Mouse (Mus musculus): ENCODE measurements at regions not wholly inside any gene's neighbourhood (a gene's known extent, or its start where the extent isn't known, plus 50 kb on each side); places are given as distances from the start of the nearest gene placed in this dataset.

DNA sequence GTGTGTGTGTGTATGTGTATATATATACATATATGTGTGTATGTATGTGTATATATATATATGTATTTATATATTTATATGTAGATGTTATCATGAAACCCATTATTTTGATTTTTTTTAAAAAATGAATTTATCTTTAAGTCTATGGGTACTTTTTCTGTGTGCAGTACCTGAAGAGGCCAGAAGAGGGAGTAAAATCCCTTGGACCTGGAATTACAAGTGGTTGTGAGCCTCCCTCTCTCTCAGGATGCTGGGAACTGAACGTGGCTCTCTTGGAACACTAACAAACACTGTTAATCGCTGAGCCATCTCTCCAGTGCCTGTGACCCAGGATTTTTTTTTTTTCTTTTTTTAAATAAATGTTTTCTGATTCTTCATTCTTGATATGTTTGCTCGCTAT is 58.6 kb upstream of the 4931429L15Rik start:
- TF ChIP-seq POLR2A (IDR thresholded peaks at IDR 0.05; ENCODE audit: control insufficient read depth, low read depth, low read length) = no peak
- no peak for TF ChIP-seq CTCF (IDR thresholded peaks at IDR 0.05; ENCODE audit: control insufficient read depth, insufficient read depth, insufficient replicate concordance, low read depth, low read length)

All from testis, adult 2 months (tissue).